Mouse (Mus musculus) duodenum, adult 2 months (tissue): ENCODE data around the gene Yrdc. TPM values are rescaled to one million over a fixed set of nuclear protein-coding genes. Genes with fewer than 3 reads are reported as not detected.

Experiments
- polyA plus RNA-seq: library from polyadenylated mRNA; depleted of rRNA; stranded (reverse); fragments of >200 nt; gene quantifications from 2 replicates; pipeline ENCODE4 v1.2.3, GENCODE M21; 2012; ENCODE audit warnings: low replicate concordance; rRNA removed

The Yrdc gene
- polyA plus RNA-seq = 29.4 and 29.6 TPM in 2 replicates

DNA sequence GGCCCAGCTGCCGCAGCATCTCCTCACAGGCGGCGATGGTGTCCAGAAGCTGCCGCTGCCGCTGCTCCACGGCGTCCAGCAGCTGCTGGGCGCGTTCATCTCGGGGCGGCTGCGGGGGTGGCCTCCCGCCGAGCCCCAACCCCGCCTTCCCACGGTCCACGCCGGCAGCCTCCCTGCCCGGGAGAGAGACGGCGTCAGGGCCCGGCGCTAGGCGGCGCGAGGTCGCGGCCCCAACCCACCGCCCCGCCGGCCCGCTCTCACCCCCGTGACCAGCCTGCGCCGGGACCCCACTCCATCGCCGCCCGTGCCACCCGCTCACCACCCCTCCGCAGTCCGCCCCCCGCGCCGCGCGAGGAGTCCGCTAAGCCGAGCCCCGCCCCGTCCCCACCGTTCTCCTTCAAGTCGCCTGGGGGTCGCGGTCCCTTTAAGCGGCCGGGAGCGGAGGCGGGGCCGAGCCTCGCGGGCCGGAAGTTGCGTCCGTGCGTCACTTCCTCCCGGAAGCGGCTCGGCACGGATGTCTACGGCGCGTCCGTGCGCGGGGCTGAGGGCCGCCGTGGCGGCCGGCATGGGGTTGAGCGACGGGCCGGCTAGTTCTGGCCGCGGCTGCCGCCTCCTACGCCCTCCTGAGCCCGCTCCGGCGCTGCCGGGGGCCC, at the start of gene Yrdc:
Gene Yrdc, plus strand, starts transcription at position 419 of the 653 bp plus-strand sequence.

DNA sequence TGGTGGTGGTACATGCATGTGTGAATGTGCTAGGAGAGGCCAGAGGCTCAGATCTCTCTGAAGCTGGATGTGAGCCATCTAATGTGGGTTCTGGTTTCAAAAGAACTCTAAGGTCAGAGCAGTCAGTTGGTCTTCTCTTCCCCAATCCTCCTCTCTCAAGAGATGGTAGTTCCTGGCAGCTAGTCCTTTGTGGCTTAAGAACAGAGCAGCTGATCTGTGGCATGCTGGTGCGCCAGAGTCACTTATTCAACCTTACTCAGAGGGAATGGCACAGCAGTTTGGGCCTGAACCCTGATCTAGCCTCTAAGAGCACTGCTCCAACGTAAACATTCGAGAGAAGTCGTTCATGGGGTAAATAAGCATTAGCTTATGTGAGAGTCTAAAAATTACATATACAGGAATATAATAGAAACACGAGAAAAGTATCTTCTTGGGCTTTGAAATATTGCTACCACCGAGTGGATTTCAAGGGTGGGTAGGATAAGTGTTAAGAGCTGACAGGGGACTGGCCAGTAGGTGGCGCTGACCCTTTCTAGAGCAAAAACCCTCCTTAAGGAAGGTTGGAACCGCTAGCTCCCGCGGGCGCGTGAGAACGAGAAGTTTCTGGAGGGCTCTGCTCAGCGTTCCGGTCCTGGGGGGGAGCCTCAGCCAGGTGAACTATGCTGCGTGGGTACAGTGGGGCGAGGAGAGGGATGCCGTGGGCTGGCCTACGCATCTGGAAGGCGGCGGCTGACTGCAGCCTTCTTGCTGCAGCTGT, 48.7 kb upstream of the Yrdc start, which contains the start of gene Mtf1:
Gene Mtf1, plus strand, starts transcription at position 553 of the 757 bp plus-strand sequence.

DNA sequence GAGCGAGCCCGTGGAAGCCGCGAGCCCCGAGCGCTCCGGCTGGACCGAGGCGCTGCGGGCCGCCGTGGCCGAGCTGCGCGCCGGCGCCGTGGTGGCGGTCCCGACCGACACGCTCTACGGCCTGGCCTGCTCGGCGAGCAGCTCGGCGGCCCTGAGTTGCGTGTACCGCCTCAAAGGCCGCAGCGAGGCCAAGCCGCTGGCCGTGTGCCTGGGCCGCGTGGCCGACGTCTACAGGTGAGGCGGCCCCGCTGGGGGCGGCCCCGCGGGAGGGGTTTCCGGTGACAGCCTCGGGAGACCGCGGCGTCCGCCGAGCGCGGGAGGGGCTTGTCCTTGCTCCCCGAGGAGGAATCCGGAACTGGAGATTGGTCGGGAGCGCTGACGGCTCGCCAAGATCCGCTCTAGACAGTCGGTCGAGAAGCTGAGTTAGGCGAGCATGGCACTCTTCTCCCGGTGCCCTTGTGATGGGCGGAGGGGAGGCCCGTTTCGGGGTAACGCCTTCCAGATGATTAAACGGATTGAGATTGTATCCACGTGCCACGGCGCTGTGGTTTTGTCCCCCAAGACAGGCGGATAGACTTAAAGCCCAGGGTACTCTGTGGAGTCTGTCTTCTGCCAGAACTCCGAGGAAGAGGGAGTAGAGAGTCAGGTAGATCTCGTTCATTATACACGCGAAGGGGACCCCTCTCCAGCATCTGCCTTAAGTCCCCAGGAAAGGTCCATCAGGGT, 617 bp downstream of the Yrdc start, which contains the start of gene 1110065P20Rik:
Gene 1110065P20Rik, minus strand, starts transcription at position 264 of the 726 bp plus-strand sequence.

DNA sequence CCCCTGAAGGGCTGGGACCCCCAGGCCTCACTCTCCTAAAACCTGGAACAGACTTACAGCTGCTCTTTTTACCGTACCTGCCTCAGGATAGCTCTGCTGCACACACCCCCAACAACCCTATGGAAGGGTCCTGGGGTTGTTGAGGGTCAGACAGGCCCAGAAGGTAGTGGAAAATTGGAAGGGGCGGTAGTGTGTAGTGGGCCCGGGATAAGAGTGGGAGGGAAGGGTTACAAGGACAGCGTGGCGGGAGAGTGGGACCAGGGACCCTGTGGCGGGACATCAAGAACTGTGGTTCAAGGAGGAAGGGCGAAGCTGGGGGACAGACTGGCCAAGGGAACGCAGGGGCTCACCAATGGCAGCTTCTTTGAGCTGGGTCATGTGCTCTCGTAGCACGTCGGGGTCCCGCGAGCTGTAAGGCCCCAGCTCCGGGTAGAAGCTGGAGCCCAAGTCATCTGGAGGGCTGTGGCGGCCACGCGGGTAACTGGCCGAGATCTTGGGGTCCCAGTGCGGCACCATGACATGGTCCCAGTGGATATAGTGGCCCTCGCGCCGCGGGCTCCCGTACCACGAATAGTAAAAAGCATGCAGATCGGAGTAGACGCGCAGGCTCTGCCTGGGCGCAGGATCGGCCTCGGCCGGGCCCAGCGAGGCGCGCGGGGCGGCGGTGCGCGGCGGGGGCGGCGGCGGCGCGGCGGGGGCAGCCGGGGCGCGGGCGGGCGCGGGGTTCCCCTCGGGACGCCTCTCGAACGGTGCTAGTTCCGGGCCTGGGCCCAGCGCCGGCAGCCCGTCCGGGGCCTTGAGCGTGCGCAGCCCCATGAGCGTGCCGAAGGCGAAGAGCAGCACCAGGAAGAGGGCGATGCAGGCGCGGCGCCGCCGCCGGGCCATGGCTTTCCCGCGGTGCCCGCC, 11.1 kb downstream of the Yrdc start, which contains the start of gene Maneal:
Gene Maneal, minus strand, starts transcription at position 889 of the 906 bp plus-strand sequence.

DNA sequence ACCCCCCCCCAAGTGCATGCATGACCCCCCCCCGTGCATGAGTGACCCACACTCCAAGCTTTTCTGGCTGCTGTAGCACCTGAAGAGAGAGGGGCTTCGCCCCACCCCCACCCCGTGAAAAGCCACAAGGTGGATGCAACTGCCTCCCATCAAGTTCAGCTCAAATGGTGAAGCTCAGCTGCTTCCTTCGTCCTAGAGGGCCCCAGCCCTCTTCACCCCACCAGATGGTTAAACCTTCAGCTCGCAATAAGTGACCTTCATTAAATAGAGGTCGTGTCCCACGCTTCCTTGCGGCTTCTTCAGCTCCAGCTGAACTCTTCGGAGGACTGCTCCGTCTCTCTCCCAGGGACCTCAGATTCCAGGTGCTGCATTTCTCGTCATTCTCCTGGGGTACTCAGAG, 30.1 kb downstream of the Yrdc start, which contains the start of gene Epha10:
Gene Epha10, plus strand, starts transcription at position 301 of the 400 bp plus-strand sequence.

Other genes starting within 250 kb of the Yrdc start
- gene 3100002H09Rik, start 239.9 kb upstream of the Yrdc start, polyA plus RNA-seq = not detected in 2 replicates
- 0.02 TPM in 2 replicates for gene Pou3f1, start 193.9 kb upstream of the Yrdc start, polyA plus RNA-seq
- gene Utp11, start 157.1 kb upstream of the Yrdc start, polyA plus RNA-seq = 0.62 and 1.1 TPM in 2 replicates
- 6.3 and 13.5 TPM in 2 replicates for gene Fhl3, start 150.0 kb upstream of the Yrdc start, polyA plus RNA-seq
- gene Sf3a3, start 135.9 kb upstream of the Yrdc start, polyA plus RNA-seq = 3.0 and 3.8 TPM in 2 replicates
- 28.4 TPM in 2 replicates for gene Inpp5b, start 108.8 kb upstream of the Yrdc start, polyA plus RNA-seq
- gene Mtf1, start 48.6 kb upstream of the Yrdc start, polyA plus RNA-seq = 4.7 and 7.8 TPM in 2 replicates
- 24.1 and 37.4 TPM in 2 replicates for gene 1110065P20Rik, start 517 bp downstream of the Yrdc start, polyA plus RNA-seq
- 0.14 and 0.25 TPM in 2 replicates for gene Maneal, start 11.5 kb downstream of the Yrdc start, polyA plus RNA-seq
- gene Epha10, start 30.2 kb downstream of the Yrdc start, polyA plus RNA-seq = not detected in 2 replicates
- gene 9930104L06Rik, start 86.4 kb downstream of the Yrdc start, polyA plus RNA-seq = 7.5 and 13.1 TPM in 2 replicates
- 14.9 and 15.1 TPM in 2 replicates for gene Cdca8, start 88.6 kb downstream of the Yrdc start, polyA plus RNA-seq
- 2.7 TPM in 2 replicates for gene Rspo1, start 135.8 kb downstream of the Yrdc start, polyA plus RNA-seq
- gene Gnl2, start 165.9 kb downstream of the Yrdc start, polyA plus RNA-seq = 2.5 and 3.3 TPM in 2 replicates
- gene Dnali1, start 215.0 kb downstream of the Yrdc start, polyA plus RNA-seq = not detected in 2 replicates
- gene Snip1, start 216.0 kb downstream of the Yrdc start, polyA plus RNA-seq = 4.3 and 5.0 TPM in 2 replicates
- gene Meaf6, start 234.5 kb downstream of the Yrdc start, polyA plus RNA-seq = 4.0 and 5.3 TPM in 2 replicates